Mouse (Mus musculus) stomach, postnatal 0 days (tissue): ENCODE measurements around the gene Aars. TPM values are rescaled to one million over a fixed set of nuclear protein-coding genes. Genes with fewer than 3 reads are reported as not detected.
A peak's percentile ranks its signal among the peaks of the same experiment; 100 is the strongest.

Experiments used
- ATAC-seq: fragments of 200-750 bp; cut with Nextera tagmentation; 2 replicates; pipeline ENCODE4 v1.8.0; 2017; ENCODE audit not compliant: low FRiP score, low TSS enrichment
- DNase-seq: peaks from one replicate; pipeline ENCODE4 v3.0.0-alpha.2; 2016; ENCODE audit warnings: low spot score
- H3K27ac ChIP-seq: fragments of 300-500 bp; sonication (generic); replicated peaks from 2 replicates; pipeline ENCODE4 v1.5.1; 2014; ENCODE audit warnings: mild to moderate bottlenecking, control low read depth
- H3K27me3 ChIP-seq: fragments of 300-500 bp; sonication (generic); 2 replicates; pipeline ENCODE4 v1.6.1; 2014; ENCODE audit warnings: low read length; ENCODE audit not compliant: control insufficient read depth, insufficient read depth
- H3K36me3 ChIP-seq: fragments of 300-500 bp; sonication (generic); 2 replicates; pipeline ENCODE4 v1.6.1; 2014; ENCODE audit warnings: low read length, mixed read lengths; ENCODE audit not compliant: control insufficient read depth, insufficient read depth
- H3K4me1 ChIP-seq: fragments of 300-500 bp; sonication (generic); replicated peaks from 2 replicates; pipeline ENCODE4 v1.6.1; 2014; ENCODE audit warnings: antibody characterized with exemption; ENCODE audit not compliant: control insufficient read depth, insufficient read depth
- H3K4me2 ChIP-seq: fragments of 300-500 bp; sonication (generic); replicated peaks from 2 replicates; pipeline ENCODE4 v1.6.1; 2014; ENCODE audit warnings: low read depth, mild to moderate bottlenecking, control low read depth, moderate library complexity
- H3K4me3 ChIP-seq: fragments of 300-500 bp; sonication (generic); 2 replicates; pipeline ENCODE4 v1.5.1; 2014; ENCODE audit warnings: low read depth, low read length, control low read depth
- H3K9ac ChIP-seq: fragments of 300-500 bp; sonication (generic); 2 replicates; pipeline ENCODE4 v1.6.1; 2014; ENCODE audit warnings: mild to moderate bottlenecking, low read length, control low read depth, mixed read lengths
- H3K9me3 ChIP-seq: fragments of 300-500 bp; sonication (generic); 2 replicates; pipeline ENCODE4 v1.6.1; 2016; ENCODE audit warnings: low read length; ENCODE audit not compliant: control insufficient read depth
- CTCF ChIP-seq: IDR thresholded peaks from 2 replicates; pipeline ENCODE4 v1.5.1; 2016; ENCODE audit warnings: antibody characterized with exemption, low read depth, mild to moderate bottlenecking, moderate library complexity
- EP300 ChIP-seq: optimal IDR thresholded peaks from 2 replicates; pipeline ENCODE3; 2016; ENCODE audit warnings: antibody characterized with exemption
- WGBS: fragments of 180-500 bp; shearing (Covaris S2); extraction: QIAGEN DNeasy Blood & Tissue Kit; methylation state at CpG from one replicate; pipeline ENCODE4 v1.1.7; 2014; 5-methylcytosine and 5-hydroxymethylcytosine counted together
- polyA plus RNA-seq: library from polyadenylated mRNA; unstranded; fragments of >200 nt; fragmentation: Nextera tagmentation; extraction: Ambion mirVana; gene quantifications from 2 replicates; pipeline ENCODE4 v1.2.1, GENCODE M21; 2015

Gene Aars
- polyA plus RNA-seq, 1 experiment from 2014 or later, result 27.4 TPM

DNA sequence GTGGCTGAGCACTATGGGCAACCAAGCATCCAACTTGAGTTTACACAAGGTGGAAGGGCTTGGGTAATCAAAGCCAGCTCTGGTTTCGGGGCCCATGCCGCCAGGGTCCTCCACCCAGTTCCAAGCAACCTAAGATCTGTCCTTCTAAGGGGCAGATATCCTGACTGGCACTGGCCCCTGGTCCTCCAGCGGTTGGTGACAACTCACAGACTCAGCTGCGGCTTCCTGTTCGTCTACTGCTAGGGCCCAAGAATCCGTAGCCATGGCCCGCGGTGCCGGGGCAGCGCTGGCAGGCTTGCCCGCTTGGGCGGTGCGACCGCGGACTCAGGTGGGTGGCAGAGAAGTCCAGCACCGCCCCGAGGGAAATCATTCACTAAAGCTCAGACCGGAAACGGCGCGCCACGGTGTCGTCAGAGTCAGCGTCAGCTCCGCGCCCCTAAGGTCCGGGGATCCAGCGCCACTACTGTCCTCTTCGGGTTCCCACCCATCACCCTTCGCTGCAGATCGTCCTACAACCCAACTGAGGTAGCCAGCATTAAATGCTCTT, 5.5 kb upstream of the Aars start:
- DNase-seq, result peak; percentile 94
- peak overlapping the region; percentile 83 for H3K27ac ChIP-seq
- no peaks in the 10 kb centered on the region for H3K4me1 ChIP-seq
- H3K9ac ChIP-seq, result peak overlapping the region; percentile 74
- 0% methylated on average over 31 of the region's 31 CpGs for WGBS
- peak; percentile 96 for ATAC-seq
- peak overlapping the region; percentile 63 for H3K4me3 ChIP-seq
- no peaks in the 10 kb centered on the region for H3K27me3 ChIP-seq
- no peaks in the 10 kb centered on the region for H3K9me3 ChIP-seq
- H3K36me3 ChIP-seq, result no peaks in the 10 kb centered on the region
- TF ChIP-seq EP300, result no peak
- peak; percentile 15 for TF ChIP-seq CTCF
- peak overlapping the region; percentile 79 for H3K4me2 ChIP-seq

DNA sequence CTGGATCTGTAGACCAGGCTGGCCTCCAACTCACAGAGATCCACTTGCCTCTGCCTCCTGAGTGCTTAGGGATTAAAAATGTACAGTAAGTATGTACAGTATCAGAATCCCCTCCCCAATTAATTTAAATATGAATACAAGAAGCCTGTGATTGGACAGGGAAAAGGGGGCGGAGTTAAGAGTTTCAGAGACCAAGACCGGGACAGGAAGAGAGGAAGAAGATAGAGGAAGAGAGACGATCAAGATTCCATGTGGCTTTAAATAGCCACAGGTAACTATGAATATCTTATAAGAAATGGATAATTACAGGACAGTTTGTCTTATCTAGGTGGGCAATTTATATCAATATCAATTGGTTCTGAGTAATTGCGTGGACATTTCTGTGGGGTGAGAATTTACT, 3.4 kb upstream of the Aars start:
- TF ChIP-seq EP300 (no peak), CTCF (no peak)
- no peak for DNase-seq

DNA sequence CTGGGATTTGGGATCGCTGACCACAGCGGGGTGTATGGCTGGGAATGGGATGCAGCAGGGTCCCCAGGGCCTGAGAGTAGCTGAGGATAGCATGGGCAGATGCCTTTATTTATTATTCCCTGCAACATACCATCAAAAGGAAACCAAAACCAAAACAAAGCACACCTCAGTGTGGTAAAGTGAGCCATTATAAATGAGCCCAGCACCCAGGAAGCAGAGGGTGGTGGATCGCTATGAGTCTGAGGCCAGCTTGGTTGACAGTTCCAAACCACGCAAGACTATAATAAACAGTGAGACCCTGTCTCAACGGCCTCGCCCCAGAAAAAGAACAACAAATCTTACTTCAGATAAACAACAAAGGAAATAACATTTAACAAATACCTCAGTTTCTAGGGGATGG, 2.9 kb upstream of the Aars start:
- Histone ChIP-seq H3K9me3 (no peaks in the 10 kb centered on the region), H3K36me3 (no peaks in the 10 kb centered on the region), H3K27ac (no peak overlapping the region), H3K4me3 (no peak overlapping the region), H3K4me1 (no peaks in the 10 kb centered on the region), H3K9ac (no peak overlapping the region), H3K27me3 (no peaks in the 10 kb centered on the region), H3K4me2 (no peak overlapping the region)
- 75% methylated on average over 6 of the region's 6 CpGs for WGBS
- no peak for TF ChIP-seq EP300
- no peak for TF ChIP-seq CTCF
- ATAC-seq (no peak), DNase-seq (no peak)

More for the DNA sequence above, 3.4 kb upstream of the Aars start:
- 53% methylated on average over 4 of the region's 4 CpGs for WGBS
- ATAC-seq, result no peak
- H3K4me1 ChIP-seq, result no peaks in the 10 kb centered on the region
- no peak overlapping the region for H3K4me2 ChIP-seq
- H3K9me3 ChIP-seq, result no peaks in the 10 kb centered on the region
- H3K27me3 ChIP-seq, result no peaks in the 10 kb centered on the region
- no peak overlapping the region for H3K4me3 ChIP-seq
- no peaks in the 10 kb centered on the region for H3K36me3 ChIP-seq
- H3K9ac ChIP-seq, result no peak overlapping the region
- no peak overlapping the region for H3K27ac ChIP-seq

DNA sequence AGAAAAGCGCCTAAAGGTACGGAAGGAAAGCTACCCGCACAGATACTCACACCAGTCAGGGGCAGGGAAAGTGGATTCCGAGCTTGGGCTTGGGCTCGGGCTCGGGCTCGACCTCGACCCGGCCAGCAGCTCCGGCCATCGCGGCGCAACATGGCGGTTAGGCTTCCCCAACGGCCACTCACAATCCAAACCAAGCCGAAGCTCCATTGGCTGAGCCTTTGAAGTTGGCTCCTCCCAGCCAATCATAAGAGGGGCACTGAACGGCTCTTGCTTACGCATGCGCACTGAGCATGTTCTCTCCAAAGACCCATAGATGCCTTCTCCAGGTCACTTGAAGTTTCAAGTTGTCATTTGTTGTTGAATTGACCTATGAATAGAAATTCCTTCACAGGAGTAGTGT, 1.4 kb upstream of the Aars start, which contains the start of gene Ddx19b:
Ddx19b (minus strand) TSS at position 180 of the 400 bp plus-strand sequence.
- no peaks in the 10 kb centered on the region for H3K36me3 ChIP-seq
- no peak within 1 kb of the TSS for H3K4me2 ChIP-seq
- 95% methylated on average over 19 of the region's 19 CpGs for WGBS
- no peak within 1 kb of the TSS for H3K27ac ChIP-seq
- TF ChIP-seq CTCF (no peak), EP300 (no peak)
- DNase-seq (no peak), ATAC-seq (no peak)
- H3K4me3 ChIP-seq, result no peak within 1 kb of the TSS
- H3K27me3 ChIP-seq, result no peaks in the 10 kb centered on the region
- no peak within 1 kb of the TSS for H3K9ac ChIP-seq
- no peaks in the 10 kb centered on the region for H3K9me3 ChIP-seq
- H3K4me1 ChIP-seq, result no peaks in the 10 kb centered on the region

DNA sequence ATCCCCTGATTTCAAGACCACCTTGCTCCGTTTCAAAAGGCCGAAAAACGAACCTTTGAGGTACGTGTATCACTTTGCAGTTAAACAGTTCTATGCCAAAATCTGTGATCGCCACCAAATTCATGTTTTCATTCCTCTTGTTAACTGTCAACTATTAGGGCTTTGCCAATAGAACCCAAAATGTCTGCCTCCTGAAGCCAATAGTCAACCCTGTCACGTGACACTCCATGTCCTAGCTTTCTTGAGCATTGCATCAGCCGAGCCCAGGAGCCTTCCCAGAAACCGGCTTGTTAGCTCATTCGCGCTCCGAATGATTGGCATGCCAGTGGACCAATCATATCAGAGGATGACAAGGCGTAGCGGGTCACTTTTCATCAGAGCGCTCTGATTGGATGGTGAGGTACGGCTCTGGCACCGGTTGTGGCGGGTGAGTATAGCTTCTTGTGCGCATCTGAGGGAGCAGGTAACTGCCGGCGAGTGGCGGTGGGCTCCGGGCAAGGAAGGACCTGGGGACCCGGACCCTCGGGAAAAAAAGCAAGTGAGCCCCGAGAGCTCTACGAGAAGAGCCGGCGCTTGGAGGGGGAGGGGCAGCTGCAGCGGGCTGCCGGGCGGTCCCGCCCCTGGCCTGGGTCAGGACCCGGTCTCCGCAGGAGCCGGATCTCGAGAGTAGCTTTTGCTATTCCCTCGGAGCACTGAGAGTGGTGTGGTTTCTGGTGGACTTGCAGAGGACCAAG, 705 bp downstream of the Aars start:
- Histone ChIP-seq H3K9ac (peak overlapping the region; percentile 72), H3K36me3 (peaks cover 5% of the 10 kb centered on the region; the same call in 1 of the 2 replicates), H3K9me3 (no peaks in the 10 kb centered on the region), H3K27me3 (no peaks in the 10 kb centered on the region), H3K4me2 (peak overlapping the region; percentile 72), H3K27ac (peak overlapping the region; percentile 75), H3K4me3 (peak overlapping the region; percentile 67), H3K4me1 (no peaks in the 10 kb centered on the region)
- WGBS, result 8% methylated on average over 37 of the region's 37 CpGs
- TF ChIP-seq CTCF, result no peak
- no peak for TF ChIP-seq EP300
- DNase-seq, result peak; percentile 94
- peak; percentile 99 for ATAC-seq

DNA sequence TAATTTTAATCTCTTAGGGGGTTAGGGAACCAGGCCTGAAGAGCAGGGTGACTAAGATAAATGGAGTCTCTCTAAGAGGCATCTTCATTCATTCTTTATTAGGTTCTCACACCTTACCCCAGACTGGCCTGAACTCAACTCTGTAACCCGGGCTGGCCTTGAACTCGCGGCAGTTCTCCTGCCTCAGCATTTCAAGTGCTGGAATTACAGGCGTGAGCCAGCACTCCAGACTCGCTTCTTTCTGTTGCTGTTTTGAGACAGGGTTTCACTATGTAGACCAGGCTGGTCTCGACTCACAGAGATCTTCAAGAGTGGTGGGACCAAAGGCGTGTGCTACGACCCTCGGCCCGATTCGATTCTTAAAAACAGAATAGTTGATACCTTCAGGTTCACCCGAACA, 1.3 kb downstream of the Aars start:
- peak overlapping the region; percentile 72 for H3K9ac ChIP-seq
- H3K27me3 ChIP-seq, result no peaks in the 10 kb centered on the region
- H3K36me3 ChIP-seq, result peaks cover 5% of the 10 kb centered on the region; the same call in 1 of the 2 replicates
- 17% methylated on average over 12 of the region's 12 CpGs for WGBS
- peak overlapping the region; percentile 75 for H3K27ac ChIP-seq
- peak overlapping the region; percentile 67 for H3K4me3 ChIP-seq
- TF ChIP-seq CTCF (no peak), EP300 (no peak)
- 0 out of 2 replicates have a peak, but pooled peaks have one; percentile 3 for ATAC-seq
- DNase-seq, result peak; percentile 34
- H3K9me3 ChIP-seq, result no peaks in the 10 kb centered on the region
- peak overlapping the region; percentile 72 for H3K4me2 ChIP-seq
- no peaks in the 10 kb centered on the region for H3K4me1 ChIP-seq
